Mouse (Mus musculus): Measurements from ENCODE around the gene Artn.

The Artn gene

DNA sequence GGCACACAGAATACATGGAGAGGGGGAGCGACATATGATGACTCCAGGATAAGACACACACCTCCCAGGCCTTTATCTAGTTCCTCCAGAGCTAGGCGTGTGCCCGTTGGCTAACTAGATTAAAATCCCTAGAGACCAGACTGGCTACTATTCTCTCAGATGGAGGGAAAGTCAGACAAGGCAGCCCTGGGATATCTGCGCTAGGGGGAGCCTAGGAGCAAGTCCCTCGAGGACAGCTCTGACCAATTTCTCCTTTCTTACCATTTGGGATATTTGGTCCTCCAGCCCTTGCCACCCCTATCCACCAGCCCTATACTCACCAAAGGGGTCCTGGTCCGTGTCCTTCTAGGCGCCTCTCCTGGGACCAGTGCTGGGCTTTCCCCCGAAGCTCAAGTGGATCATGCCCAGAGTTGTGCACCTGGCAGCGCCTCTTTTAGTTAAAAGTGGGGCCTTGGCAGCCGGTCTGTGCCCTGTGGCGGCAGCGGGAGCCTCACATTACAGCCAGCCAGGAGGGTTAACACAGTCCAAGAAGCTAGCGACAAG, 793 bp downstream of the Artn start:
- no peak for TF ChIP-seq GATA4 (IDR thresholded peaks at IDR 0.05; ENCODE audit: insufficient replicate concordance, low read length)

DNA sequence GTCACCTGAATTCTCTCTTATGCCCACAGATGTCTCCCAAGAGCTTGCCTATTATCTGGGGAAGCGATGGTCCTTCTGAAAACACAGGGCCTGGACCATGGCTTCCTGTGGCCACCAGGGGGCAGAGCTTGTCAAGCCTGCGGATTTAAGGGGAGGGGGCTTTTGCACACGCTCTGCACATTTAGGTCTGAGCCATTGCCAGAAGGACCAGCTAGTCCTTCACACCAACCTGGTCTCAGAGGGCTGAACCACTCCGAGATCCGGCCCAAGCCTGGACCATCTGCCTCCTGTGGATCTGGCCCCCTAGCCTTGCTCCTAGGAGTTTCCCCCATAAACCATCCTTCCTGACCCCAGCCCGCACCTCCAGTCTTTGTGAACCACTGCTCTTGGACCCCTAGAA, 1.3 kb downstream of the Artn start:
- TF ChIP-seq GATA4 (IDR thresholded peaks at IDR 0.05; ENCODE audit: insufficient replicate concordance, low read length), result no peak

DNA sequence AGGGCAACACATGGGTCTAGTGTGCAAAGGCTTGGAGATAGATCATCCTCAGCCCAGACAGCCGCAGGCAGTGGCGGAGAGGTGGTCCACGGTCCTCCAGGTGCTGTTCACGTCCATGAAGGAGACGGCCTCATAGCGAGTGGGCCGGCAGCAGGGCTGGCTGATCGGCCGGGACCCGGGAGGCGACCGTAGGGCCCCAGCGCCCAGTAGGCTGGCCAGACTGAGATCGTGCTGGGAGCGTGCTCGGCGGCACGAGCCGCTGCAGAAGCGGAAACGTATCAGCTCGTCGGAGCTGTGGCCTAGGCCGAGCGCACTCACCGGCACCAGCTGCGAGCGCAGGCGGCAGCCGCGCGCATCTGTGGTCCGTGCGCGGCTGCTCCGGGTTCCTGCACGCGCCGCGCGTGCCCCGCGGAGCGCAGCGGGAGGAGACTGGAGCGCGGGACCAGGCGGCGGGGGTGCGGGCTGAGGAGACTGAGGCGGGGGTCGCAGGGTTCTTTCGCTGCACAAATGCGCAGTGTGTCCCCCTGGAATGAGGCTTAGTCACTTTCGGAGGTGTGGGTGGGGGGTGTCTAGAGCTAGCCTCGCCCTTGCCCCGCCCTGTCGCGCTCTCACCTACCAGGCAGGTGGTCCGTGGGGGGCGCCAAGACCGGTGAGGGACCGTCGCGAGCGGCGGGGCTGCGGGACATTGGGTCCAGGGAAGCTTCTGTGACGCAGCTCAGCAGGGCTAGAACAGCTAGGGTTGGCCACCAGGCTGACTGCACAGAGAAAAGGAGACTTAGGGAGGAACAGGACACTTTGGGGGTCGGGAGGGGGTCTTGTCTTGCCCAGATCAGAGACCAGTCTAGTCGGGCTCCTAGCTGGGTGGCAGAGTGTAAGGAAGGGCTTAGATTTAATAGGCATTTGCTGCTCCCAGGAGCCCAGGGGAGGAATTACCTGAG, 2.7 kb downstream of the Artn start:
- TF ChIP-seq GATA4 (IDR thresholded peaks at IDR 0.05; ENCODE audit: insufficient replicate concordance, low read length), result no peak

DNA sequence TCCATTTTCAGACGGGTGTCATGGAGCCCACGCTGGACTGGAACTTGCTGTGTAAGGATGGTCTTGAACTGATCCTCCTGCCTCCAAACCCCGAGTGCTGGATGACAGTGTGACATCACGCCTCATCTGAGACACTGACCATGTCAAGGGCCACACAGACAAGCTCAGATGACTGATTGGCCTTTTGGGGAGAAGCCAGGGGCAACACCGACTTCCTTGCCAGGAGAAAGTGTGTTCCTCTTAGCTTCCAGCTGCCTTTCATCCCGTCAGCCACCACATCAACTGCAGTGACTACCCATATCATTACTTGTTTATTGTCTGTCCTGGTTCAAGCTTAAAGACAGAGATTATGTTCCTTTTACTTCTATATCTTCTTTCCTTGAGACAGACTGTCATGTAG, 4.6 kb downstream of the Artn start:
- TF ChIP-seq GATA4 (IDR thresholded peaks at IDR 0.05; ENCODE audit: insufficient replicate concordance, low read length), result no peak

DNA sequence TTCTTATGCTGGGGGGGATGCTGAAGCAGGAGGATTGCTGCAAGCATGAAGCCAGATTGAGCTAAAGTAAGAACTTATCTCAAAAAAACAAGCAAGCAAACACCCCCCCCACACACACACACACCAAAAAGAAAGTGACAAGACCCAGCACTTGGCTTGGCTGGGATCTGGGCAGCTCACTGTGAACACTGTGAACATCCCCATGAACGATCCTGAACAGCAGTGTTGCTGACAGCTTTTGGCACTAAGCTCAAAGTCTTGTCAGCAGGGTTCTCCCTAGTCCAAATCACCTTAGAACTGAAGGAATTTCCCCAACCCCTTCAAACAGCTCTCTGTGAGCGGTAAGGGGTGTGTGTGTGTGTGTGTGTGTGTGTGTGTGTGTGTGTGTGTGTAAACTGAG, 6.1 kb downstream of the Artn start:
- TF ChIP-seq GATA4 (IDR thresholded peaks at IDR 0.05; ENCODE audit: insufficient replicate concordance, low read length), result no peak

DNA sequence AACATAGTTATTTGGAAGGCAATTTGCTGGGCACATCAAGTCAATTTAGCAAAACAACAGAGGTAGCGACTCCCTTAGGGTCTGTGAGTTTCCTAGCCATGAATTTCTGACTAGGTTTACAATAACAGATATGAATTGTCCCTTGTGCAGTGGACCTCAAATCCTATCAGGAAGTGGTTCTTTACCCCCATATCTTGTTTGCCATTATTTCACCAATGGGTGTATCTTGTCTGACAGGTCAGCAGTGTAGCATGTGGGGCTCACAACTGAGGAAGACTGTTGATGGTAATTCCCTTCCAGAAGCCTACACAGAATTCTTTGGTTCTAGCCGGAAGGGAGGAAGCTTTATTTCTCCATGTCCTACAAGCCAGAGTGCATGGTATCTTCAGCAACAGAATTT, 8.2 kb downstream of the Artn start:
- no peak for TF ChIP-seq GATA4 (IDR thresholded peaks at IDR 0.05; ENCODE audit: insufficient replicate concordance, low read length)

DNA sequence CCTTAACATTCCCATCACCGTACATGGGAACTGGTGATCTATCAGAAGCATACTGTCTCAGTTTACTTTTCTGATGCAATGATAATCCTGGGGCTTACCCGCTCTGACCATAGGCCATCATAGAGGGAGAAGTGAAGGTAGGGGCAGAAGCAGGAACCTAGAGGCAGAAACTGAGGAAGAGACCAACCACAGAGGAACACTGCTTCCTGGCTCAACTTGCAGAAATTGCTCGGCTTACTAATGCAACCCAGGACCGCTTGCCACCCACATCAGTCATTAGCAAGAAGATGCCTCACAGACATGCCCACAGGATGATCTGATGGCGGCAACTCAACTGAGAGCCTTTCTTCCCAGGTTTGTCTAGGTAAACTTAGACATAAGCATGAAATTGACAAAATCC, 10.8 kb downstream of the Artn start:
- no peak for TF ChIP-seq GATA4 (IDR thresholded peaks at IDR 0.05; ENCODE audit: insufficient replicate concordance, low read length)

DNA sequence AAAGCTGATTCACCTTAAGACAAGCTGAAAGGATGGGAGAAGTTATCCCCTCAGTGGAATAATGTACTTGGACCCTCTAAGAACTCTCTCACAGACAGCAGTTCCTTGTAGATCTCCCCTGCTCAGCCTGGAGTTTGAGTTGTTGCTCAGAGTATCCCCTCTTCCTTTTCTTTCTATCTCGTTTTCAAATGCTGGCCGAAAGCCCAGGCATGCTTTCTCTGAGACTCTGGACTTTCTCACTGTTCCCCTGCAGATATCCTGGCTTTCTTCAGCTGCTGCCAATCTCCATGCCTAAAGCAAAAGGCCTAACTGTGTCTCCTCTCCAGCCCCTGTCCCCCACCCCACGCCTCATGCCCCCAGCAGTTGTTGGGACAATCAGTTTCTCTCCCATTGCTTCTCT, 11.3 kb downstream of the Artn start:
- TF ChIP-seq GATA4 (IDR thresholded peaks at IDR 0.05; ENCODE audit: insufficient replicate concordance, low read length), result no peak

DNA sequence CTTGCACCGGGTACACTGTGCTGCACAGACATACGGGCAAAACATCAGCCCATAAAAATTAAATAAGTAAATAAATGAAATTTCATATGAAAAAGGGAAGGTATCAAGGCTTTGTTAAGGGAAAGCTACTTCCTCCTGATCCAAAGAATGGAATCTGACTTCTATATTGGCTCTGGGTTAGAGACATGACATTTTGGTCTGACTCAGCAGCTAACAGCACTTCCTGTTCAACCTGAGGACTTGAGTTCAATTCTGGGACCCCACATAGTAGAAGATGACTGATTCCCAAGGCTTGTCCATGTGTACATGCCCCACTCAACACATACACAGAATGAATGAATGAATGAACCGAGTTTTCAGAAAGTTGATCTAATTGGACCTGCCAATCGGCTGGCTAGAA, 11.7 kb downstream of the Artn start:
- no peak for TF ChIP-seq GATA4 (IDR thresholded peaks at IDR 0.05; ENCODE audit: insufficient replicate concordance, low read length)

DNA sequence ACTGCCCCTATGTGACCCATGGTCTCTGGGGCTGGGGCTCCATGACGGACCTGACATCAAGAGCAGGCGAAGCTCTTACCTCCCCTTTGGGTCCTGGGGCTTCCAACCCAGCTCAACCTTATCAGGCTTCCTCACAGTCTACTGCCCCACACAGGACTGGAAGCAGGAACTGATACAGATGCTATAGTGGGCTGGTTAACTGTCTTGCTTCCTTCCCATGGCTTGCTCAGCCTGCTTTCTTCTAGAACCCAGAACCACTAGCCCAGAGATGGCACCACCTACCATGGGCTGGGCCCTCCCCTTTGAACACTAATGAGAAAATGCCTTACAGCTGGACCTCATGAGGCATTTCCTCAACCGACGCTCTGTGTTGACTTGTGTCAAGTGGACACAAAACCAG, 12.2 kb downstream of the Artn start:
- no peak for TF ChIP-seq GATA4 (IDR thresholded peaks at IDR 0.05; ENCODE audit: insufficient replicate concordance, low read length)

DNA sequence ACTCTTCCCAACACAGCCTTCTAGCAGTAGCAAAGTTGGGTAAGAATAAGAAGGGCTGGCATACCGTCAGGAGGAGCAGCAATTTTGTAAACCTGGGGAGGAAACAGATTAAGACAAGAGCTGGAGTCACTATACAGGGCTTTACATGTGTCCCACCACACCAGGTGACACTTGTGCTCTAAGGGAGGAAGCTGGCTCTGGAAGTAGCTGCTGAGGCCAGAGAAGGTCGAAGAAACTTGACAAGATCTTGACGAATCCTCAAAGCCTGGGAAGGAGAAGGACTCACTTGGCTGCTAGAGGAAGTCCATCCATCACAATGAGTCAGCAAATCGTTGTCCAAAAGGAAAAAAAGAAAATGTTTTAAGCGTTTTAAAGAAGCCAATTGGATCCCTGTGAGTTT, 13.2 kb downstream of the Artn start:
- no peak for TF ChIP-seq GATA4 (IDR thresholded peaks at IDR 0.05; ENCODE audit: insufficient replicate concordance, low read length)

DNA sequence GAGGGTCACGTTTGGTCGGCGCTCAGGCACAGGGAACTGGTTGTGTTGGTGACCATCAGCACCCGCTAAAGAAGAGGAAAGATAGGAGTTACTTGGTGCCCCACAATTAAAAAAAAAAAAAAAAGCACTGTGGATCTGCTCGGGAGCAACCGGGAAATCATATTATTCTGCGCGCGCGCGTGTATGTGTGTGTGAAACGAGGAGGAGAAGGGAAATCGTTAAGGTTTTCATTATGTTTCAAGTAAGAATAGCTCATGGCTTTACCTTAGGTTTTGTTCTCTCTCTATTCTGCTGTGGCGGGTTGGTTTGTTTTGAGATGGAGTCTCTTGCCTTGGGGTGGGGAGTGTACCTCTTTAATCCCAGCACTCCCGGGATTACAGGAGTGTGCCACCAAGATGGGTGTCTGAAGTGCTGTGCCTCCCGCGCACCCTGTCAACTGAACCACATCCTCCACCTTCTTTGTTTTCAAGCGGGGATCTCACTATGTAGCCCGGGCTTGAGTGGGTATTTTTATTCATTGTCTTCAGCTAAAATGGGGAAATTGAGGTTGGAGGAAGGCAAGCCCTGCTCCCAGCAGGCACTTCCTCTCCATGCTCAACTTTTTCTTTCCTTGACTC, 14.0 kb downstream of the Artn start:
- no peak for TF ChIP-seq GATA4 (IDR thresholded peaks at IDR 0.05; ENCODE audit: insufficient replicate concordance, low read length)

DNA sequence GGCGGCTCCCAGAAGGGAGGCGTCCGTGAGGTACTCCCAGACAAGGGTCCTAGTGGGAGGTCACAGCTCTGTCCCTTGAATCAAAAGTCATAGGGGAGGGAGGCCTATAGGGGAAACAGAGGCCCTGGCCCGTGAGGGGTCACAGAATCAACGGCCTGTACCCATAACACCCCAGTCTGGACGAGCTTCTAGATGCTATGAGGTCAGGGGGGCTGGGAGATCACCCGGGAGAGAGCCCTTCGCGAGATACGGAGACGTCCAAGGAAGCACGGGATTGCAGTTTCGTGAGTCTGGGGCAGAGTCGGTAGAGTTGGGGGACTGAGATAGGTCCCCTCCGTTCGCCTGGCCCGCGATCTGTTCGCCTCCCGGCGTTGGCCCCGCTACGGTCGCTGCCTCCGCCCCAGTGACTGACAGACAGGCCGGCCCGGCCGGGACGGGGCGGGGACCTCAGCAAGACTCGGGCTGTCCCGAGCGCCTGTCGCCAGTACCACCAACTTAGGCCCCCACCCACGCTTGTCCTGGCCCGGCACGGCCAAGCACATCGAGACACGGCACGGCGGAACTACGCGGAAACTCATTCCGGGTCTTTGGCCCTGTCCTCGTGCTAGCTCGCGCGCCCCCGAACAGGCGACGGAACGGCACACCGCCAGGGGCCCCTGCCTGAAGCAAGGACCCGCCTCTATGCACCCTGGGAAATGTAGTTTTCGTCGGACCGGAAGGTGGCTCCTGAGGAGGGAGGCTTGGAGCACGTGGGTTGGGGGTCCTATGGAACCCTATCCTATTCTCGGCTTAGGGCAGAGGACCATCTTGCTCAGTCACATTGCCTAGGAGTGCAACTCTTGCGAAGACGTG, 14.7 kb downstream of the Artn start, which contains the start of gene Ipo13:
Ipo13 (minus strand) TSS at position 409 of the 852 bp plus-strand sequence.
- TF ChIP-seq GATA4 (IDR thresholded peaks at IDR 0.05; ENCODE audit: insufficient replicate concordance, low read length), result no peak; the same call in 1 of the 2 replicates

DNA sequence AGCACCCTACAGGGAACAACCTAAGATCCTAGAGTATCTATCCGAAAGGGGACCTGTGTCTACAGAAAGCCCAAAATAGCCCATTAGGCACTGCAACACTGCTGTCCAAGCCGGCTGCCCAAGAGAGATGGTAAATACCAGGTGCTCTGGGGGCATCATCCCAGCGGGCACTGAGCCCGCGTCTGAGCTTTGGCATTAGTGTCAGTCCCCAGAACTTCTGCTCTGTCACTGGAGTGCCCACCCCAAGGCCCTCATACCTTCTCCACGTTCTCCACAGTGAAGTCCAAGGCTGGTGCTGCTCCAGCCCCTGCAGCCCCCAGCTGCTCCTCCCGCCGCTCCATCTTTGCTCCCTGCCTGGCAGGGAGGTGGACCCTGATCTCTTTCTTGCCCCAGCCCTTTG, 15.5 kb downstream of the Artn start:
- no peak for TF ChIP-seq GATA4 (IDR thresholded peaks at IDR 0.05; ENCODE audit: insufficient replicate concordance, low read length)

DNA sequence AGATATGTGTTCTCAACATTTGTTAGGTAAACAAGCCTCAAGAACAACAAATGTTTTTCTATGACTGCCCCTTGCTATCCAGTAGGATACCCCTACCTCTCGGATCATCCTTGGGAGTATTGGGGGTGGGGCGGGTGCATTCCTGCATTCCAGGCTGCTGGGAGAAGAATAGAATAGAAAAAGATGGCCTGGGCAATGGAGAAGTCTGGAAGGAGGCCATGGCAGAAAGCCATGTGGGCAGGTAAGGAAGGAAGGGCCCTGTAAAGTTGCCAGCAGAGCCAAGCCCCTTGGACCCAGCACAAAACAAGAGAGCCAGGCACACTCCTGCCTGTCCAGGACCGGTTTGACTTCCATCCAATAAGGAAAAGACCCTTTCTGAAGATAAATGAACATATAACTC, 16.1 kb downstream of the Artn start:
- TF ChIP-seq GATA4 (IDR thresholded peaks at IDR 0.05; ENCODE audit: insufficient replicate concordance, low read length), result no peak
